Mouse (Mus musculus) heart, postnatal 0 days (tissue): ENCODE measurements around the gene Sgpp2.

Source experiments
- CTCF ChIP-seq: IDR thresholded peaks from 2 replicates; pipeline ENCODE4 v1.5.1; 2016; ENCODE audit warnings: antibody characterized with exemption, control low read depth, low read depth
- EP300 ChIP-seq: IDR thresholded peaks from 2 replicates; pipeline ENCODE4 v1.6.1; 2016; ENCODE audit warnings: antibody characterized with exemption, low read depth

- no peak for TF ChIP-seq CTCF
- no peak for TF ChIP-seq EP300
These were observed 31.0 kb upstream of the Sgpp2 start for GRCm38 (mm10) chr1:78279128-78279527.
